Comparison of ENCODE assay signal across 28 mouse cellular contexts in genomic region chr17:49367791-49368190, GRCm38 (mm10).
"Had no signal": no experiment of that assay in that cellular context is flagged by ENCODE, and none has a peak within 500 bp of the region (broad histone marks: within the 10 kb centered on the region; RNA-seq: fewer than 3 reads in every experiment).

No protein-coding gene starts in this region.

- H3K4me3 ChIP-seq: embryonic facial prominence, embryonic 10.5 days; embryonic facial prominence, embryonic 12.5 days; embryonic facial prominence, embryonic 13.5 days; embryonic facial prominence, embryonic 15.5 days; erythroblast, embryonic 14.5 days; forebrain, embryonic 10.5 days; forebrain, embryonic 12.5 days; forebrain, embryonic 13.5 days; forebrain, embryonic 15.5 days; gastrocnemius, adult 2 months had no signal

- H3K4me1 ChIP-seq: embryonic facial prominence, embryonic 10.5 days; embryonic facial prominence, embryonic 12.5 days; embryonic facial prominence, embryonic 13.5 days; embryonic facial prominence, embryonic 15.5 days; forebrain, embryonic 15.5 days had no signal

- DNase-seq: cerebellum, adult 2 months; cerebellum, adult 8-10 months; cerebellum, adult 9-10 months; cerebellum, adult 9-11 months; cerebellum, postnatal 10 days; cerebellum, postnatal 14 days; cerebellum, postnatal 25 days; cerebellum, postnatal 36 days; embryo, embryonic 11 days; forebrain, postnatal 0 days; gastrocnemius, adult 2 months; gastrocnemius, postnatal 10 days; gastrocnemius, postnatal 14 days; gastrocnemius, postnatal 25 days; gastrocnemius, postnatal 36 days; heart, adult 11 months; heart, adult 18-20 months had no signal

- H3K9ac ChIP-seq: embryonic facial prominence, embryonic 12.5 days; embryonic facial prominence, embryonic 13.5 days; embryonic facial prominence, embryonic 15.5 days; forebrain, embryonic 12.5 days; forebrain, embryonic 13.5 days; forebrain, embryonic 15.5 days; forebrain, postnatal 0 days had no signal

- H3K27me3 ChIP-seq: embryonic facial prominence, embryonic 12.5 days; embryonic facial prominence, embryonic 13.5 days; embryonic facial prominence, embryonic 15.5 days; forebrain, embryonic 12.5 days; forebrain, embryonic 13.5 days; forebrain, embryonic 15.5 days had no signal

- H3K36me3 ChIP-seq: embryonic facial prominence, embryonic 10.5 days; embryonic facial prominence, embryonic 12.5 days; embryonic facial prominence, embryonic 13.5 days; embryonic facial prominence, embryonic 15.5 days; forebrain, embryonic 10.5 days; forebrain, embryonic 12.5 days; forebrain, embryonic 15.5 days had no signal

- ATAC-seq: forebrain, embryonic 13.5 days; forebrain, embryonic 14.5 days; forebrain, embryonic 15.5 days; forebrain, embryonic 16.5 days; forebrain, postnatal 0 days had no signal

- H3K9me3 ChIP-seq: embryonic facial prominence, embryonic 10.5 days; embryonic facial prominence, embryonic 12.5 days; embryonic facial prominence, embryonic 13.5 days; embryonic facial prominence, embryonic 15.5 days; forebrain, embryonic 10.5 days; forebrain, embryonic 12.5 days; forebrain, embryonic 13.5 days; forebrain, embryonic 15.5 days had no signal

- H3K4me2 ChIP-seq: embryonic facial prominence, embryonic 12.5 days; embryonic facial prominence, embryonic 13.5 days; embryonic facial prominence, embryonic 15.5 days; forebrain, embryonic 12.5 days; forebrain, embryonic 13.5 days; forebrain, embryonic 15.5 days had no signal

- H3K27ac ChIP-seq: embryonic facial prominence, embryonic 10.5 days; embryonic facial prominence, embryonic 12.5 days; embryonic facial prominence, embryonic 13.5 days; embryonic facial prominence, embryonic 15.5 days; forebrain, embryonic 10.5 days; forebrain, embryonic 12.5 days; forebrain, embryonic 13.5 days; forebrain, embryonic 15.5 days; gastrocnemius, adult 2 months had no signal
